Mouse (Mus musculus): ENCODE results near the gene Rrad. TPM values are rescaled to one million over a fixed set of nuclear protein-coding genes. Genes with fewer than 3 reads are reported as not detected.
A peak's percentile ranks its signal among the peaks of the same experiment; 100 is the strongest.

Gene Rrad
- polyA plus RNA-seq, 1 experiment from 2014 or later = 0.79 TPM

- peaks cover 37% of the 10 kb centered on the region for H3K27me3 ChIP-seq (replicated peaks)
- H3K4me1 ChIP-seq = peaks cover 22% of the 10 kb centered on the region
- no peak overlapping the region for H3K27ac ChIP-seq
- ATAC-seq = no peak
- no peaks in the 10 kb centered on the region for H3K9me3 ChIP-seq (replicated peaks)
- no peak overlapping the region for H3K4me2 ChIP-seq
- H3K36me3 ChIP-seq = peaks cover 6% of the 10 kb centered on the region
- no peak overlapping the region for H3K9ac ChIP-seq
- H3K4me3 ChIP-seq = no peak overlapping the region
- WGBS (ENCODE audit: insufficient replicate concordance) = 70% methylated on average over 6 of the region's 6 CpGs
Observed at GRCm38 (mm10) chr8:104632486-104632885, 1.4 kb upstream of the Rrad start.

DNA sequence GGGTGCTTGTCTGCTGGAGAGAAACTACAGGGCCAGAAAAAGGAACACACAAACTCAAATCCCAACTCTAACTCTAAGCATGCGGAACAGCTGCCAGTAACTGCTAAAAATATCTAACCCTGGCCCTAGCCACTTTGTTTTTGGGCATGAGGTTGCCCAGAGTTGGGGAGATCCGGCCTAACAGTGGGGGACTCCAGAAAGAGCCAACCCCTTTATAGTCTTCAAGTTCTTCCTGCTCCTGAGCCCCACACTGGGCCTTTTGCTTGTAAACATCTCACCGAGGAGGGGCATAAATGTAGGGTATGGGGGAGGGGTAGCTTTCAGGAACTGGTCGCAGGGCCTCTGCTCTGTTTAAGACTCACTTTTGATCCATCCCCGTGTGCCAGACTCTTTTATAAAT is 848 bp upstream of the Rrad start:
- no peak for ATAC-seq
- no peak overlapping the region for H3K27ac ChIP-seq
- peak overlapping the region; percentile 62; the same call in 1 of the 2 replicates for H3K4me2 ChIP-seq
- no peaks in the 10 kb centered on the region for H3K9me3 ChIP-seq (replicated peaks)
- H3K4me3 ChIP-seq = no peak overlapping the region
- no peak overlapping the region for H3K9ac ChIP-seq
- peaks cover 5% of the 10 kb centered on the region for H3K36me3 ChIP-seq
- H3K27me3 ChIP-seq (replicated peaks) = peaks cover 37% of the 10 kb centered on the region
- H3K4me1 ChIP-seq = peaks cover 22% of the 10 kb centered on the region
- WGBS (ENCODE audit: insufficient replicate concordance) = 25% methylated on average over 5 of the region's 5 CpGs

GRCm38 (mm10) chr8:104630574-104630973 is 553 bp downstream of the Rrad start:
- Histone ChIP-seq H3K36me3 (peaks cover 5% of the 10 kb centered on the region), H3K4me3 (peak overlapping the region; percentile 38), H3K4me2 (peak overlapping the region; percentile 62), H3K4me1 (peaks cover 22% of the 10 kb centered on the region), H3K27me3 (replicated peaks) (peaks cover 37% of the 10 kb centered on the region), H3K9ac (no peak overlapping the region), H3K27ac (no peak overlapping the region), H3K9me3 (replicated peaks) (no peaks in the 10 kb centered on the region)
- WGBS (ENCODE audit: insufficient replicate concordance) = 1% methylated on average over 36 of the region's 36 CpGs
- ATAC-seq = 0 out of 2 replicates have a peak, but pooled peaks have one; percentile 35

- H3K4me2 ChIP-seq = peak overlapping the region; percentile 62
- peaks cover 37% of the 10 kb centered on the region for H3K27me3 ChIP-seq (replicated peaks)
- H3K27ac ChIP-seq = no peak overlapping the region
- no peaks in the 10 kb centered on the region for H3K9me3 ChIP-seq (replicated peaks)
- peaks cover under 1% of the 10 kb centered on the region; the same call in 1 of the 2 replicates for H3K36me3 ChIP-seq
- peak overlapping the region; percentile 38; the same call in 1 of the 2 replicates for H3K4me3 ChIP-seq
- H3K4me1 ChIP-seq = peaks cover 22% of the 10 kb centered on the region
- WGBS (ENCODE audit: insufficient replicate concordance) = 27% methylated on average over 8 of the region's 8 CpGs
- H3K9ac ChIP-seq = no peak overlapping the region
- no peak for ATAC-seq
Observed at GRCm38 (mm10) chr8:104630111-104630479, 1.0 kb downstream of the Rrad start.

DNA sequence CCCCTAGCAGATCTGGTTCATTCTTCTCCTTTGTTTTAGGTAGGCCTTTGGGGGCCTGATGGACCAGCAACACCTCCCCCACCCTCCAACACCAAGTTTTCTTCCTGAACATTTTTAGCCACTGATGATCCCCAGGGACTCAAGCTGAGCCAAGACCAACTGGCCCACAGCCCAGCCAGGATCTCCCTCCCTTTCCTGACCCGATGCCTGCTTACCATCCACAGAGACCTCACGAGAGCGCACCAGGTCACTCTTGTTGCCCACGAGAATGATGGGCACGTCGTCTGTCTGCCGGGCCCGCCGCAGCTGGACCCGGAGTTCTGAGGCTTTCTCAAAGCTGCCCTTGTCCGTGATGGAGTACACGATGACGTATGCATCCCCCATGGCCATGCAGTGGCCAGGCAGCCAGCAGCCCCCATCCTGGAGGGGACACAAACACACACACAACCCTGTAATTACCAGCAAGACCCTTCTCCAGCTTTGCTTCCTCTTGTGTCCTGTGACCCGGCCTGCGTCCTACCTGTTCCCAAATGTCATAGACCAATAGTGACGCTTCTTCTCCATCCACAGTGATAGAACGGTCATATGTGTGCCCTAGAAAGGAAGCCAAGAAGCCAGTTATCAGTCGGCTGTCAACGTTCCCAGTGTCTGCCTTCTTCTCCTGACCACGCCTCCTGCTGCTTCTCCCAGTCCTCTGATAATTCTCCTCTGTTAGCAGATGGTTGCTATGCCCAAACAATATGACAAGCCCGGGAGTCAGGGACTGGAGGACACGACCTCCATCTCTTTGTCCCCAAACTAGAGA is 1.6 kb downstream of the Rrad start:
- Histone ChIP-seq H3K27ac (no peak overlapping the region), H3K27me3 (replicated peaks) (peaks cover 37% of the 10 kb centered on the region), H3K4me2 (peak overlapping the region; percentile 62), H3K4me1 (peaks cover 22% of the 10 kb centered on the region), H3K9me3 (replicated peaks) (no peaks in the 10 kb centered on the region), H3K4me3 (no peak overlapping the region), H3K9ac (no peak overlapping the region), H3K36me3 (no peaks in the 10 kb centered on the region)
- WGBS (ENCODE audit: insufficient replicate concordance) = 53% methylated on average over 22 of the region's 22 CpGs
- ATAC-seq = peak; percentile 31; the same call in 1 of the 2 replicates

- no peak overlapping the region for H3K9ac ChIP-seq
- H3K4me2 ChIP-seq = no peak overlapping the region
- peaks cover 22% of the 10 kb centered on the region for H3K4me1 ChIP-seq
- no peaks in the 10 kb centered on the region for H3K36me3 ChIP-seq
- H3K27ac ChIP-seq = no peak overlapping the region
- no peaks in the 10 kb centered on the region for H3K9me3 ChIP-seq (replicated peaks)
- peaks cover 37% of the 10 kb centered on the region for H3K27me3 ChIP-seq (replicated peaks)
- ATAC-seq = no peak
- 81% methylated on average over 21 of the region's 21 CpGs for WGBS (ENCODE audit: insufficient replicate concordance)
- H3K4me3 ChIP-seq = no peak overlapping the region
Observed at GRCm38 (mm10) chr8:104628402-104628801, 2.7 kb downstream of the Rrad start.

DNA sequence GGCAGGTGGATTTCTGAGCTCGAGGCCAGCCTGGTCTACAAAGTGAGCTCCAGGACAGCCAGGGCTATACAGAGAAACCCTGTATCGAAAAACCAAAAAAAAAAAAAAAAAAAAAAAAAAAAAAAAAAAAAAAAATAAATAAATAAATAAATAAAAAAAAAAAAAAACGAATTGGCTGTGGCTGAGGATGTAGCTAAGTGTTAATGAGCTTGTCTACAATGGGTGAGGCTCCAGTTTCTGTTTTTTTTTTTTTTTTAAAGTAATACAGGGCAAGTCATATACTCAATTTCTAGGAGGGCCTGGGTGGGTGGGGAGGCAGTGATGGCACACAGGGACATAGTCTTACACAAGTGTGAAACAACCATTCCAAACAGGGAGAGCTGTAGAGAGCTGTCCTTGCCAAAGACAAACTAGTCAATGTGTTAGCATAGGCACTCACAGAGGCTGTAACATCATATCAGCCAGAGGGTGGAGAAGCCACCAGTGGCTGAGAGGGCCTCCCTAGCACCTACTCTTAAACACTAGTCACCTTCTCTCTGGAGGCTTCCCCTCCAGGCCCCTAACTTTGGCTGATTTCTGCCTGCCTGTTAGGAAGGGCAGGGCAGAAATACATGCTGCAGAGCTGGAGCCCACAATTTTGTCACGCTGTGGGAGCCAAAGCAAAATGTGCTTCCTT is 3.9 kb downstream of the Rrad start:
- Histone ChIP-seq H3K27me3 (replicated peaks) (peaks cover 33% of the 10 kb centered on the region), H3K36me3 (no peaks in the 10 kb centered on the region), H3K9ac (no peak overlapping the region), H3K4me2 (no peak overlapping the region), H3K9me3 (replicated peaks) (no peaks in the 10 kb centered on the region), H3K4me3 (no peak overlapping the region), H3K4me1 (peaks cover 22% of the 10 kb centered on the region), H3K27ac (no peak overlapping the region)
- 61% methylated on average over 4 of the region's 4 CpGs for WGBS (ENCODE audit: insufficient replicate concordance)
- no peak for ATAC-seq

DNA sequence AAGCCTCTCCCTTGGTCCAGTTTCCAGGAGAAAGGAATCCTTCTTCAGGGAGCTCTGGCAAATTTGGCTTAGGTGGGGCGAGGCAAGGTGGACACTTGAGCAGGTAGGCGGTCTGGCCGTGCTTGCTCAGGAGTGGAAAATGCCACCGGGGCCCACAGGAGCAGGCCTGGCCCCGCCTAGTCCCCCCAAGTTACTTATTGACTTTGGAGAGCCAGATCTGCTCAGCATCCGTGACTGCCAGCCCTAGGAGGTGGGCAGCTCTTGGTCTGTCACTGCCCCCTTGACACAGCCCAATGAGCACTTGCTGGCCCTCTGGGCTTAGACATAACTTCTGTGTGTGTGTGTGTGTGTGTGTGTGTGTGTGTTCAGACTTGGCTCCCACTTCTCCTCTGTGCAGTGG is 7.0 kb downstream of the Rrad start, which contains the start of gene Cdh16:
Cdh16 (minus strand) TSS at position 236 of the 400 bp plus-strand sequence.
- peaks cover 2% of the 10 kb centered on the region; the same call in 1 of the 2 replicates for H3K27me3 ChIP-seq (replicated peaks)
- no peak within 1 kb of the TSS for H3K4me2 ChIP-seq
- no peaks in the 10 kb centered on the region for H3K4me1 ChIP-seq
- no peak for ATAC-seq
- 63% methylated on average over 6 of the region's 6 CpGs for WGBS (ENCODE audit: insufficient replicate concordance)
- H3K9me3 ChIP-seq (replicated peaks) = no peaks in the 10 kb centered on the region
- H3K27ac ChIP-seq = no peak within 1 kb of the TSS
- H3K4me3 ChIP-seq = no peak within 1 kb of the TSS
- no peak within 1 kb of the TSS for H3K9ac ChIP-seq
- H3K36me3 ChIP-seq = no peaks in the 10 kb centered on the region

- Histone ChIP-seq H3K9me3 (replicated peaks) (no peaks in the 10 kb centered on the region), H3K4me1 (no peaks in the 10 kb centered on the region), H3K36me3 (no peaks in the 10 kb centered on the region), H3K4me3 (no peak overlapping the region), H3K27ac (no peak overlapping the region), H3K27me3 (replicated peaks) (no peaks in the 10 kb centered on the region; the same call in 1 of the 2 replicates), H3K4me2 (no peak overlapping the region), H3K9ac (no peak overlapping the region)
- WGBS (ENCODE audit: insufficient replicate concordance) = 37% methylated on average over 5 of the region's 5 CpGs
- ATAC-seq = no peak
Observed at GRCm38 (mm10) chr8:104620765-104621164, 10.4 kb downstream of the Rrad start.

- no peak overlapping the region for H3K27ac ChIP-seq
- WGBS (ENCODE audit: insufficient replicate concordance) = 46% methylated on average over 4 of the region's 4 CpGs
- H3K27me3 ChIP-seq (replicated peaks) = 0 out of 2 replicates have a peak, but pooled peaks cover 3% of the 10 kb centered on the region
- no peak overlapping the region for H3K4me3 ChIP-seq
- no peak for ATAC-seq
- H3K9me3 ChIP-seq (replicated peaks) = no peaks in the 10 kb centered on the region
- H3K4me1 ChIP-seq = no peaks in the 10 kb centered on the region
- H3K9ac ChIP-seq = no peak overlapping the region
- H3K36me3 ChIP-seq = no peaks in the 10 kb centered on the region
- no peak overlapping the region for H3K4me2 ChIP-seq
Observed at GRCm38 (mm10) chr8:104613119-104613518, 18.0 kb downstream of the Rrad start.

DNA sequence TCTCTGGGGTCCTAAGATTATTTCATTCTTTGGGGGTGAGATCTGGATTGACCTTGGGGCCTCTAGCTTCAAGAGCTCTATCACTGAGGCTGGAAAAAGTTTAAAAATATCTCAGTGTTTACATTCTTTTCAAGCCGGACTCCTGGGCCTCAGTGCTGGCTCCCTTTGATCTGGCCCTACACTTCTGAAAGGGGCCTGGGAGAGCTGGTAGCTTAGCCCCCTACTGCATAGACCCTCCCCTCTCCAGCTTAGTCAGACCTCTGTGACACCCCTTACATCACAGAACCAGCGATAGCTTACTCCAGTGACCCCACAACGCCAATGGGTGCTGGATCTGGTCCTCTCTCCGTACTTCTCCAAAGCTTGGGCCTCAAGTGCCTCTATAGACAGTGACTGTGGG is 19.5 kb downstream of the Rrad start:
- H3K4me3 ChIP-seq = no peak overlapping the region
- no peaks in the 10 kb centered on the region for H3K36me3 ChIP-seq
- 0 out of 2 replicates have a peak, but pooled peaks cover 3% of the 10 kb centered on the region for H3K27me3 ChIP-seq (replicated peaks)
- no peaks in the 10 kb centered on the region for H3K9me3 ChIP-seq (replicated peaks)
- ATAC-seq = no peak
- no peak overlapping the region for H3K27ac ChIP-seq
- no peak overlapping the region for H3K9ac ChIP-seq
- no peak overlapping the region for H3K4me2 ChIP-seq
- H3K4me1 ChIP-seq = no peaks in the 10 kb centered on the region
- 54% methylated on average over 4 of the region's 4 CpGs for WGBS (ENCODE audit: insufficient replicate concordance)

DNA sequence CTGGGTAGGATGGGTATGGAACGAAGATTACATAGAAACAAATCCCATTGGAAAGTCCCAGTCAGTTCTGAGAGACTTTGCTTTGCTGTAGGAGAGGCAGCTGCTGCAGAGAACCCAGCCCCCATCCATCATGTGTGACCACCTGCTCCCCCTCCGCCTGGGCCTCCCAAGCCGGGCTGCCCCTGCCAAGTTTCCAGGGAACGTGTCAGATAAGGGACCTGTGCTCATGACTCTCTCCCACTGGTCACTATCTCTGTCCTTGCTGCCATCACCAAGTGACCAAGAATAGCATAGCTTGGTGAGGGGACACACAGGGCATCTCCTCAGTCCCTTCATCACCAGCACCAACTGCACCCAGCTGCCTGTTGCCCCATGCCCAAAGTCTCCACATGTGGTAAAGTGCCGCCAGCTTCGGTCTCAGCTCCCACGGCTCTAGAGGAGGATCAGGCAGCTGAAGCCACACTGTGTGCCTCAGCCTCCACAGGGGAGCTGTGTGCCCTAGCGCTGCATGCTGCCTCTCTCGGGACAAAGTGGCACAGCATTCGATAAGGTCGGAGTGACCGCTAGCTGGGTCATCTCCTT is 20.9 kb downstream of the Rrad start:
- Histone ChIP-seq H3K36me3 (no peaks in the 10 kb centered on the region), H3K4me3 (no peak overlapping the region), H3K27me3 (replicated peaks) (0 out of 2 replicates have a peak, but pooled peaks cover 3% of the 10 kb centered on the region), H3K4me2 (no peak overlapping the region), H3K27ac (no peak overlapping the region), H3K9me3 (replicated peaks) (no peaks in the 10 kb centered on the region), H3K9ac (no peak overlapping the region), H3K4me1 (no peaks in the 10 kb centered on the region)
- 66% methylated on average over 12 of the region's 12 CpGs for WGBS (ENCODE audit: insufficient replicate concordance)
- ATAC-seq = no peak

Measured in liver, embryonic 12.5 days (tissue).